Mouse (Mus musculus) hindbrain, postnatal 0 days (tissue): ENCODE results near the gene Prkcz. TPM values are rescaled to one million over a fixed set of nuclear protein-coding genes. Genes with fewer than 3 reads are reported as not detected.
A peak's percentile ranks its signal among the peaks of the same experiment; 100 is the strongest.

ENCODE experiments used
- ATAC-seq: fragments of 200-750 bp; cut with Nextera tagmentation; 2 replicates; pipeline ENCODE4 v1.8.0; 2017; ENCODE audit warnings: mild to moderate bottlenecking, moderate TSS enrichment, moderate library complexity
- DNase-seq: peaks from one replicate; pipeline ENCODE4 v3.0.0-alpha.2; 2015; ENCODE audit warnings: low spot score
- H3K27ac ChIP-seq: fragments of 300-500 bp; sonication (generic); 2 replicates; pipeline ENCODE4 v1.5.1; 2014; ENCODE audit warnings: mild to moderate bottlenecking
- H3K27me3 ChIP-seq: fragments of 300-500 bp; sonication (generic); 2 replicates; pipeline ENCODE4 v1.6.1; 2014; ENCODE audit warnings: low read length, mixed read lengths; ENCODE audit not compliant: insufficient read depth
- H3K36me3 ChIP-seq: fragments of 300-500 bp; sonication (generic); 2 replicates; pipeline ENCODE4 v1.6.1; 2014; ENCODE audit warnings: low read length, mixed read lengths; ENCODE audit not compliant: insufficient read depth
- H3K4me1 ChIP-seq: fragments of 300-500 bp; sonication (generic); 2 replicates; pipeline ENCODE4 v1.6.1; 2014; ENCODE audit warnings: antibody characterized with exemption, low read length, mixed read lengths; ENCODE audit not compliant: insufficient read depth
- H3K4me2 ChIP-seq: fragments of 300-500 bp; sonication (generic); 2 replicates; pipeline ENCODE4 v1.6.1; 2014; ENCODE audit warnings: low read depth, mild to moderate bottlenecking, low read length, moderate library complexity, mixed read lengths
- H3K4me3 ChIP-seq: fragments of 300-500 bp; sonication (generic); 2 replicates; pipeline ENCODE4 v1.5.1; 2014; ENCODE audit warnings: low read length
- H3K9ac ChIP-seq: fragments of 300-500 bp; sonication (generic); replicated peaks from 2 replicates; pipeline ENCODE4 v1.6.1; 2014; ENCODE audit warnings: mild to moderate bottlenecking, low read length, moderate library complexity, mixed read lengths
- H3K9me3 ChIP-seq: fragments of 300-500 bp; sonication (generic); 2 replicates; pipeline ENCODE4 v1.6.1; 2016; ENCODE audit warnings: low read length, mixed read lengths
- CTCF ChIP-seq: IDR thresholded peaks from 2 replicates; pipeline ENCODE4 v1.5.1; 2016; ENCODE audit warnings: antibody characterized with exemption, control low read depth, low read depth
- WGBS: fragments of 180-500 bp; shearing (Covaris S2); extraction: QIAGEN DNeasy Blood & Tissue Kit; methylation state at CpG from one replicate; pipeline ENCODE4 v1.1.7; 2014; 5-methylcytosine and 5-hydroxymethylcytosine counted together
- polyA plus RNA-seq: library from polyadenylated mRNA; unstranded; fragments of >200 nt; fragmentation: Nextera tagmentation; extraction: Ambion mirVana; gene quantifications from 2 replicates; pipeline ENCODE4 v1.2.1, GENCODE M21; 2015
- total RNA-seq: library from RNA; depleted of rRNA; stranded (reverse); fragments of >200 nt; gene quantifications from 2 replicates; pipeline ENCODE4 v1.2.3, GENCODE M21; 2014

Prkcz gene
- total and polyA plus RNA-seq, 2 experiments from 2014 or later, result 84.2 to 85.1 TPM

- no peak overlapping the region for H3K4me2 ChIP-seq
- DNase-seq, result no peak
- H3K4me1 ChIP-seq, result peaks cover 12% of the 10 kb centered on the region; the same call in 1 of the 2 replicates
- no peak overlapping the region for H3K9ac ChIP-seq
- no peak overlapping the region for H3K4me3 ChIP-seq
- peak overlapping the region; percentile 90; the same call in 1 of the 2 replicates for H3K27ac ChIP-seq
- ATAC-seq, result no peak
- no peaks in the 10 kb centered on the region for H3K9me3 ChIP-seq
- 88% methylated on average over 12 of the region's 12 CpGs for WGBS
- no peaks in the 10 kb centered on the region for H3K36me3 ChIP-seq
- no peaks in the 10 kb centered on the region for H3K27me3 ChIP-seq
- no peak for TF ChIP-seq CTCF
Observed at GRCm38 (mm10) chr4:155346350-155346749, 14.8 kb downstream of the Prkcz start.

DNA sequence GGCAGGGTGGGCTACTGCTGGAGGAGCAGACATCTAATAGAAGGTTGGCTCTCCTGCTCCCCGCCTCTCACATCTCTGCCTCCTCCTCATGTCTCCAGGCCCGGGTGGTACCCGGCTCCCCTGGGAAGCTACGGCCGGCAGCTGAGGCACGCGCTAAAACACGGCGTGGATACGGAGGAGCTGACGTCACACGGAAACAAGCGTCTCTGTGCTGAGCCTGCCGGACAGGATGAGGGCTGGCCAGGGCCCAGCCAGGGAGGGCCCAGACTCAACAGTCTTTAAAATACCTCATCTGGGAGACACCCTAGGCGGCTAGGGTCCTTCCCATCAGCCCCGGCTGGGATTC, 15.6 kb downstream of the Prkcz start:
- Histone ChIP-seq H3K36me3 (no peaks in the 10 kb centered on the region), H3K27ac (peak overlapping the region; percentile 90), H3K27me3 (no peaks in the 10 kb centered on the region), H3K4me3 (peak overlapping the region; percentile 68), H3K9ac (peak overlapping the region; percentile 82), H3K9me3 (no peaks in the 10 kb centered on the region), H3K4me1 (peaks cover 12% of the 10 kb centered on the region; the same call in 1 of the 2 replicates), H3K4me2 (peak overlapping the region; percentile 68)
- DNase-seq, result peak; percentile 91
- peak; percentile 88 for ATAC-seq
- WGBS, result 2% methylated on average over 16 of the region's 16 CpGs
- no peak for TF ChIP-seq CTCF

DNA sequence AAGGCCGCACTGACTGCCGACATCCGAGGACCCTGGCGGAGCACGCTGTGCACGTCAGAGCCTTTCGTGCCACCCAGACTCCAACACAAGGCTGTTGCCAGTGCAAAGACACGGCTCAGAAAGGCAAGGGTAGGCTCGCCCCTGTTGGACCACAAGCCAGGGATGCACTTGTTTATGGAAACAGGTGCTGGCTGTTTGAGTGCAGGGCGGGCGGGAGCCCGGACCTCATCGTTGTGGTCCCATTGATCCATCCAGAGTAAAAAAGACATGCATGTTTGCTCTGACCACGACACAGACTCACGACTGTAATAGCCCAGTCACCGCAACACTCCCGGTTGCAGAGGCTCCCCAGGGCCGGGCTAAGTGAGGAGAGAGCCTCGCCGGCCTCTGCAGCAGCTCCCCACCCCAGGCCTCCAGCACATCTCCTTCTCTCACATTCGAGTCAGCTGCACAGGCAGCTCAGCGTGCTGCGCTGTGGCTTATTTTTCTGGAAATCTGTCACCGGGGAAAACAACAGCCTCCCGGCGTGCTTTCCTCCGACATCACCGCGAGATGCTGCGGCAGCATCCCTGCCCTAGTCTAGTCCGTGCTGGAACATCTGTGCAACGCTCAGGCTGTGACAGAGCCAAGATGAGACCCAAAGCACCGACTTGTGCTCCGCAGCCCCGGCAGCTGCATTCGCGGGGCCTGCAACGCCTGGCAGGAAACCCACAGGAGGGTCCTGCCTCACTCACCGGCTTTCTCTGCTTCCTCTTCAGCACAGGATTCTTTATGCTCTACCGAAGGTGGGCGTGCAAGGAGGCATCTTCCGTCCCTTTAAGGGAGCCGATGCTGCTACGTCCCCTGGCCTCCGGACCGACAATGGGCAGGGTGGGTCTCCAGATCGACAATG, 16.2 kb downstream of the Prkcz start:
- peak overlapping the region; percentile 68 for H3K4me3 ChIP-seq
- H3K27ac ChIP-seq, result peak overlapping the region; percentile 90
- 3% methylated on average over 47 of the region's 47 CpGs for WGBS
- H3K4me1 ChIP-seq, result peaks cover 12% of the 10 kb centered on the region; the same call in 1 of the 2 replicates
- no peaks in the 10 kb centered on the region for H3K9me3 ChIP-seq
- ATAC-seq, result peak; percentile 80
- DNase-seq, result peak; percentile 66
- H3K4me2 ChIP-seq, result peak overlapping the region; percentile 68
- H3K9ac ChIP-seq, result peak overlapping the region; percentile 82
- TF ChIP-seq CTCF, result no peak
- no peaks in the 10 kb centered on the region for H3K36me3 ChIP-seq
- H3K27me3 ChIP-seq, result no peaks in the 10 kb centered on the region

DNA sequence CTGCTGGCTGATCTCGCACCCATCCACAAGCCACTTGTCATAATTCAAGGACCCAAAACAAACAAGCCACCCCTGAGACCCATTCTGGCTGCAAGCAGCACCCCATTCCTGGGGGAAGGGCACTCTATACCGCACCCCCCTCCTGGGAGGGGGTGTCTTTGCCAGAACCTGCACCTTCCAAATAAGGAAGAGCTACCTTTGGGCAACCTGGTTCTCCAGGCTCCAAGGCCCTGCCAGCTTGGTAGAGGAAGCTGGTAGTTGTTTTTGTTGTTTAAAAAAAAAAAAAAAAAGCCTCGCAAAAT, 16.9 kb downstream of the Prkcz start:
- H3K27me3 ChIP-seq, result no peaks in the 10 kb centered on the region
- peaks cover 12% of the 10 kb centered on the region; the same call in 1 of the 2 replicates for H3K4me1 ChIP-seq
- peak overlapping the region; percentile 68 for H3K4me2 ChIP-seq
- peak overlapping the region; percentile 68 for H3K4me3 ChIP-seq
- ATAC-seq, result no peak
- no peaks in the 10 kb centered on the region for H3K9me3 ChIP-seq
- DNase-seq, result no peak
- H3K9ac ChIP-seq, result peak overlapping the region; percentile 82
- no peaks in the 10 kb centered on the region for H3K36me3 ChIP-seq
- 29% methylated on average over 3 of the region's 3 CpGs for WGBS
- H3K27ac ChIP-seq, result peak overlapping the region; percentile 90
- no peak for TF ChIP-seq CTCF

- Histone ChIP-seq H3K36me3 (no peaks in the 10 kb centered on the region), H3K9me3 (no peaks in the 10 kb centered on the region), H3K9ac (peak overlapping the region; percentile 82), H3K27me3 (no peaks in the 10 kb centered on the region), H3K4me3 (peak overlapping the region; percentile 68), H3K4me1 (peaks cover 12% of the 10 kb centered on the region; the same call in 1 of the 2 replicates), H3K27ac (peak overlapping the region; percentile 90), H3K4me2 (peak overlapping the region; percentile 68)
- TF ChIP-seq CTCF, result no peak
- WGBS, result 70% methylated on average over 14 of the region's 14 CpGs
- DNase-seq, result peak; percentile 20
- no peak for ATAC-seq
Observed at GRCm38 (mm10) chr4:155343415-155344298, 17.5 kb downstream of the Prkcz start.

DNA sequence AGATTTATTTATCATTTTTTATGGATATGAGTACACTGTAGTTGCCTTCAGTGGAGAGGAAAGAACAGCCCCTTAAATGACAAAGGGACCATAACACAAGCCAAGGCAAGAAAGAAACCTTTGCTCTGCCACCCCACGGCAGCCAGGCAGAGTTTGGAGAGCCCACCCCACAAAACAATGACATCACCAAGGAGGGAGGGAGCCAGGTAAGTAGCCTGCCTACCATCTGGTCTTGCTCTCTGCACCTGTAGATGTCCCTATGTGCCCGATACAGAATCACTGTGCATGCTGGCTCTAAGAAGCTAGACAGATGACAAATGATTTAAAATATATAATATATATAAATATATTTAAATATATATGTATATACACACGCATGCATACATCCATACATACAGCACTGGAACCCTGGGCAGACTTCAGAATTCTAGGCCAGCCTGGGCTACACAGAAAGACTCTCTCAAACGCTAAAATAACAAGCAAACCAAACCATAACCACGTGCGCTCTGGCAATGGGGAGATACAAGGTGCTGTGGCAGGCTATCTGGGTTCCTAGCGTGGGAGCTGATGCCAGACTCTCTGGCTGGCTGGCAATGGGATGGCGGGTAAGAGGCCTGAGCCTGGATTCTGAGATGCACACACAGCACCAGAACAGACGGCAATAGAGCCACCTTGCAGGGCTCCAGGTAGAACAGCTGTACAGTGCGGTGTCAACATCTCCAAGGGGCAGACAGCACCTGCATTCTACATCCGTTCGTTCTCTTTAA, 24.7 kb downstream of the Prkcz start:
- WGBS, result 89% methylated on average over 12 of the region's 12 CpGs
- no peak for TF ChIP-seq CTCF
- H3K4me1 ChIP-seq, result no peaks in the 10 kb centered on the region
- H3K9me3 ChIP-seq, result no peaks in the 10 kb centered on the region
- H3K9ac ChIP-seq, result no peak overlapping the region
- no peak overlapping the region for H3K27ac ChIP-seq
- no peak overlapping the region for H3K4me2 ChIP-seq
- no peak overlapping the region for H3K4me3 ChIP-seq
- H3K36me3 ChIP-seq, result no peaks in the 10 kb centered on the region
- ATAC-seq (no peak), DNase-seq (no peak)
- no peaks in the 10 kb centered on the region for H3K27me3 ChIP-seq
